Mouse (Mus musculus) MEL (cell line): ENCODE results near the gene Ctdnep1. TPM values are rescaled to one million over a fixed set of nuclear protein-coding genes. Genes with fewer than 3 reads are reported as not detected.

ENCODE experiments used
- DNase-seq: peaks from one replicate; pipeline ENCODE4 v3.0.0; 2011; ENCODE audit warnings: low read depth, low spot score
- H3K27ac ChIP-seq: 2 replicates; pipeline ENCODE4 v1.5.1; 2012; ENCODE audit warnings: low read depth, mild to moderate bottlenecking, control low read depth, low read length, moderate library complexity; ENCODE audit not compliant: control insufficient read depth
- H3K27me3 ChIP-seq, 2 experiments: fragments of 150-350 bp in 1 of 2; sonication (generic) in 1 of 2; 2 replicates each; pipeline ENCODE4 v1.6.1; 2012; ENCODE audit warnings: low read length in 2 of 2, mild to moderate bottlenecking in 2 of 2, improper control_type of control experiment in 1 of 2, moderate library complexity in 1 of 2; ENCODE audit not compliant: insufficient read depth in 2 of 2, control insufficient read depth in 1 of 2
- H3K36me3 ChIP-seq, 2 experiments: 2 replicates each; pipeline ENCODE4 v1.6.1; 2012 to 2014; ENCODE audit warnings: low read length in 2 of 2, improper control_type of control experiment in 1 of 2, inconsistent platforms in 1 of 2, mild to moderate bottlenecking in 1 of 2; ENCODE audit not compliant: insufficient read depth in 2 of 2, control insufficient read depth in 1 of 2
- H3K4me1 ChIP-seq, 2 experiments: fragments of 150-350 bp in 1 of 2; sonication (generic) in 1 of 2; 2 replicates each; pipeline ENCODE4 v1.6.1; 2012; ENCODE audit warnings: low read length in 2 of 2, improper control_type of control experiment in 1 of 2, mild to moderate bottlenecking in 1 of 2; ENCODE audit not compliant: insufficient read depth in 2 of 2, control insufficient read depth in 1 of 2
- H3K4me3 ChIP-seq, 2 experiments: fragments of 150-350 bp in 1 of 2; sonication (generic) in 1 of 2; 2 replicates each; pipeline ENCODE4 v1.5.1; 2012; ENCODE audit warnings: low read depth in 2 of 2, low read length in 2 of 2, mild to moderate bottlenecking in 2 of 2, moderate library complexity in 2 of 2, control low read depth in 1 of 2, improper control_type of control experiment in 1 of 2; ENCODE audit not compliant: control insufficient read depth in 1 of 2, insufficient read depth in 1 of 2
- H3K79me2 ChIP-seq: 2 replicates; pipeline ENCODE4 v1.6.1; 2012; ENCODE audit warnings: mild to moderate bottlenecking, low read length, moderate library complexity; ENCODE audit not compliant: control insufficient read depth, poor library complexity, insufficient read depth
- H3K9ac ChIP-seq: 2 replicates; pipeline ENCODE4 v1.6.1; 2012; ENCODE audit warnings: low read depth, mild to moderate bottlenecking, control low read depth, low read length, moderate library complexity; ENCODE audit not compliant: control insufficient read depth, poor library complexity, severe bottlenecking
- H3K9me3 ChIP-seq: fragments of 150-350 bp; sonication (generic); replicated peaks from 2 replicates; pipeline ENCODE4 v1.6.1; 2012; ENCODE audit warnings: mild to moderate bottlenecking, low read length, improper control_type of control experiment, moderate library complexity; ENCODE audit not compliant: insufficient read depth
- BHLHE40 ChIP-seq: IDR thresholded peaks from 2 replicates; pipeline ENCODE4 v1.6.1; 2012; ENCODE audit warnings: low read depth, mild to moderate bottlenecking, inconsistent platforms, low read length, improper control_type of control experiment, borderline replicate concordance
- E2F4 ChIP-seq: IDR thresholded peaks from 2 replicates; pipeline ENCODE4 v1.6.1; 2011; ENCODE audit warnings: low read depth, low read length, improper control_type of control experiment, borderline replicate concordance
- ELF1 ChIP-seq: IDR thresholded peaks from 2 replicates; pipeline ENCODE4 v1.6.1; 2014; ENCODE audit warnings: low read depth, mild to moderate bottlenecking, inconsistent platforms, low read length, improper control_type of control experiment, moderate library complexity
- EP300 ChIP-seq, 2 experiments: IDR thresholded peaks; 2 replicates each; pipeline ENCODE4 v1.6.1; 2011; ENCODE audit warnings: improper control_type of control experiment in 2 of 2, low read length in 2 of 2, low read depth in 1 of 2, mild to moderate bottlenecking in 1 of 2
- ETS1 ChIP-seq: IDR thresholded peaks from 2 replicates; pipeline ENCODE4 v1.6.1; 2012; ENCODE audit warnings: low read depth, mild to moderate bottlenecking, inconsistent platforms, low read length, improper control_type of control experiment, moderate library complexity
- GATA1 ChIP-seq: IDR thresholded peaks from 2 replicates; pipeline ENCODE4 v1.6.1; 2011; ENCODE audit warnings: low read depth, low read length, improper control_type of control experiment
- HCFC1 ChIP-seq: IDR thresholded peaks from 2 replicates; pipeline ENCODE4 v1.6.1; 2012; ENCODE audit warnings: low read depth, mild to moderate bottlenecking, inconsistent platforms, low read length, improper control_type of control experiment, moderate library complexity
- KAT2A ChIP-seq: conservative IDR thresholded peaks from 2 replicates; pipeline ENCODE4 v1.6.1; 2012; ENCODE audit warnings: low read depth, low read length, improper control_type of control experiment, inconsistent platforms
- MAZ ChIP-seq: IDR thresholded peaks from 2 replicates; pipeline ENCODE4 v1.6.1; 2012; ENCODE audit warnings: low read depth, mild to moderate bottlenecking, inconsistent platforms, low read length, improper control_type of control experiment
- MXI1 ChIP-seq: IDR thresholded peaks from 2 replicates; pipeline ENCODE4 v1.6.1; 2011; ENCODE audit warnings: mild to moderate bottlenecking, low read depth, low read length, improper control_type of control experiment
- MYC ChIP-seq: IDR thresholded peaks from 2 replicates; pipeline ENCODE4 v1.6.1; 2011; ENCODE audit warnings: low read depth, mild to moderate bottlenecking, low read length, improper control_type of control experiment, moderate library complexity
- NELFE ChIP-seq: IDR thresholded peaks from 2 replicates; pipeline ENCODE4 v1.6.1; 2011; ENCODE audit warnings: low read depth, low read length, improper control_type of control experiment
- POLR2A ChIP-seq, 2 experiments: IDR thresholded peaks; 2 replicates each; pipeline ENCODE4 v1.6.1; 2011 to 2012; ENCODE audit warnings: low read length in 2 of 2, mild to moderate bottlenecking in 2 of 2, control low read depth in 1 of 2, improper control_type of control experiment in 1 of 2, low read depth in 1 of 2, moderate library complexity in 1 of 2; ENCODE audit not compliant: control insufficient read depth in 1 of 2, insufficient read depth in 1 of 2, poor library complexity in 1 of 2
- POLR2AphosphoS2 ChIP-seq: IDR thresholded peaks from 2 replicates; pipeline ENCODE4 v1.6.1; 2011; ENCODE audit warnings: low read length, improper control_type of control experiment
- POLR2AphosphoS5 ChIP-seq: IDR thresholded peaks from 2 replicates; pipeline ENCODE4 v1.6.1; 2012; ENCODE audit warnings: low read depth, borderline replicate concordance, mild to moderate bottlenecking, inconsistent platforms, low read length, moderate library complexity, mixed read lengths
- RCOR1 ChIP-seq: IDR thresholded peaks from 2 replicates; pipeline ENCODE4 v1.6.1; 2012; ENCODE audit warnings: low read depth, mild to moderate bottlenecking, inconsistent platforms, low read length, improper control_type of control experiment
- SIN3A ChIP-seq: IDR thresholded peaks from 2 replicates; pipeline ENCODE4 v1.6.1; 2012; ENCODE audit warnings: low read length, improper control_type of control experiment, inconsistent platforms
- SMC3 ChIP-seq: IDR thresholded peaks from 2 replicates; pipeline ENCODE4 v1.6.1; 2011; ENCODE audit warnings: low read depth, low read length, improper control_type of control experiment
- TAL1 ChIP-seq: IDR thresholded peaks from 2 replicates; pipeline ENCODE4 v1.6.1; 2012; ENCODE audit warnings: mild to moderate bottlenecking, inconsistent platforms, low read length, moderate library complexity, mixed read lengths
- UBTF ChIP-seq: IDR thresholded peaks from 2 replicates; pipeline ENCODE4 v1.6.1; 2012; ENCODE audit warnings: low read depth, mild to moderate bottlenecking, inconsistent platforms, low read length, improper control_type of control experiment, moderate library complexity, borderline replicate concordance; ENCODE audit not compliant: insufficient read depth
- USF2 ChIP-seq, 2 experiments: IDR thresholded peaks; 2 replicates each; pipeline ENCODE4 v1.6.1; 2011 to 2012; ENCODE audit warnings: improper control_type of control experiment in 2 of 2, low read length in 2 of 2, borderline replicate concordance in 1 of 2, inconsistent platforms in 1 of 2, low read depth in 1 of 2, mild to moderate bottlenecking in 1 of 2; ENCODE audit not compliant: insufficient read depth in 1 of 2
- ZC3H11A ChIP-seq: IDR thresholded peaks from 2 replicates; pipeline ENCODE4 v1.6.1; 2012; ENCODE audit warnings: low read depth, mild to moderate bottlenecking, inconsistent platforms, low read length, improper control_type of control experiment
- ZKSCAN1 ChIP-seq: IDR thresholded peaks from 2 replicates; pipeline ENCODE4 v1.6.1; 2012; ENCODE audit warnings: low read depth, mild to moderate bottlenecking, inconsistent platforms, low read length, improper control_type of control experiment, moderate library complexity
- ZMIZ1 ChIP-seq: IDR thresholded peaks from 2 replicates; pipeline ENCODE4 v1.6.1; 2012; ENCODE audit warnings: low read depth, mild to moderate bottlenecking, inconsistent platforms, low read length, improper control_type of control experiment, moderate library complexity
- polyA plus RNA-seq, 2 experiments: library from polyadenylated mRNA; stranded (reverse) in 1 of 2; unstranded in 1 of 2; fragments of >175 nt in 1 of 2; fragments of >200 nt in 1 of 2; gene quantifications; 2 replicates each; pipeline versions ENCODE4 v1.2.1 to v1.2.4; 2012; ENCODE audit warnings: low replicate concordance in 2 of 2, low read depth in 1 of 2; ENCODE audit not compliant: insufficient read length in 2 of 2, insufficient read depth in 1 of 2, missing spikeins in 1 of 2
- total RNA-seq: library from RNA; depleted of rRNA; stranded (reverse); fragments of 300-350 nt; gene quantifications from 2 replicates; pipeline ENCODE4 v1.2.3, GENCODE M21; 2012

The Ctdnep1 gene
- total and polyA plus RNA-seq, 3 experiments: 47.3 to 133 TPM; not detected in 1

DNA sequence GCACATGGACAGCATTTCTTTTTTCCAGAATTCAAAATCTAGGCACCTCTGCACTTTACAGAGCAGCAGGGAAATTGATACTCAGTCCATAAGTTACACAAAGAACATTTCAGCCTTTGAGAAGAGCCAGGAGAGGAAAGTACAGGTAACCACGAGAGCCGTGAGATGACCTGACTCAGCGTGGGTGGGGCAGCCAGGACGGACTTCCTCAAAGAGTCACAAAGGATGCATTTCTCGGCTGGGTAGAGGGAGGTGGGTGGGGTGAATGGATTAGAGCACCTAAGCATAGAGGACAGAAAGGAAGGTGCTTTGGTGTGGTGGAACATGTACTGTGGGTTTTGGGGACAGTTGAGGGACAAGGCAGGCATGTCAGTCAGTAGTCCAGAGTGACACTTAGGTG, 19.1 kb upstream of the Ctdnep1 start:
- peak; percentile 47 for DNase-seq
- no peak overlapping the region for H3K4me3 ChIP-seq
- no peak overlapping the region for H3K9ac ChIP-seq
- H3K27ac ChIP-seq: no peak overlapping the region
- TF ChIP-seq POLR2AphosphoS5 (no peak), MYC (no peak), SMC3 (no peak), POLR2AphosphoS2 (no peak), BHLHE40 (no peak), ELF1 (no peak), NELFE (no peak), MXI1 (no peak), EP300 (IDR thresholded peaks at IDR 0.05; ENCODE audit: low read depth in 1 of 2, low read length in 2 of 2) (no peak), GATA1 (no peak), RCOR1 (no peak), TAL1 (no peak), HCFC1 (no peak)
- TF ChIP-seq, all 39 proteins: peak for 0
- Histone ChIP-seq H3K27me3 (0 out of 4 replicates have a peak, but pooled peaks cover 0 to 3% of the 10 kb centered on the region in 2 experiments), H3K79me2 (no peaks in the 10 kb centered on the region), H3K4me1 (peaks cover 0 to 8% of the 10 kb centered on the region in 2 experiments; a peak in 3 of 4 replicates), H3K36me3 (peaks cover 0 to 2% of the 10 kb centered on the region in 2 experiments; a peak in 2 of 4 replicates), H3K9me3 (no peaks in the 10 kb centered on the region)

DNA sequence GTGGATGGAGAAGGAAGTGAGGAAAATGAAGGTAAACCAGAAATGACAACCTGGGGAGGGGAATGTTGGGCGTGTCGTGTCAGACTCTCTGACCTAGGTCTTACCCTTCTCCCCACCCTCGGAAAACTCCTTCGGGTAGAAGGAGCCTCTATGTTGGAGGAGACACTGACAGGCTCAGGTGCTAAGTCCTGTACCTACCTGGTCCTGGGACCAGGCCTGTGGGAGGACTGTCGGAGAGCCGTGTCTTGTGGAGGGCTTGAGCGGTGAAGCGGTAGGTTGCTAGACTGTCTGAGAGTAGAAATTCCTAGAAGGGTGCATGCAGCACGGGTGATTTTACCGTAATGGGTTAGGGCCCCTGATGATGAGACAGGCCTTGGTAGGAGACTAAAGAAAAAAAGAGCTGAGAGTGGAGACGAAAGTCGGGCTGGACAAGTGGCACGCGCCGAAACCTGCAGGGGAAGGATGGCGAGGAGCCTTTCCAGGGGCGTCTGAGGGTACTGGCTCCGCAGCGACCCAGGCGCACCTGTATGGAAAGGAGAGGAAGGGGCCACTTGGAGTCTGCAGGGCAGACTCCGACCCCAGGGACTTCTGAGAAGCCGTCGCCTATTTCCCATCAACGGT, 16.2 kb upstream of the Ctdnep1 start, which contains the start of gene Cldn7:
Gene Cldn7, plus strand, starts transcription at position 130 of the 621 bp plus-strand sequence.
- H3K27me3 ChIP-seq: no peaks in the 10 kb centered on the region
- H3K4me3 ChIP-seq: no peak within 1 kb of the TSS
- TF ChIP-seq KAT2A (no peak), GATA1 (no peak), ZC3H11A (no peak), POLR2AphosphoS5 (no peak), MAZ (no peak), HCFC1 (no peak), E2F4 (no peak), SIN3A (no peak), BHLHE40 (no peak), ETS1 (no peak), ZMIZ1 (no peak), POLR2A (IDR thresholded peaks at IDR 0.05; ENCODE audit: control insufficient read depth in 1 of 2, insufficient read depth in 1 of 2, low read depth in 1 of 2, low read length in 2 of 2, poor library complexity in 1 of 2) (no peak), ZKSCAN1 (no peak), UBTF (no peak), USF2 (IDR thresholded peaks at IDR 0.05; ENCODE audit: borderline replicate concordance in 1 of 2, insufficient read depth in 1 of 2, low read depth in 1 of 2, low read length in 2 of 2) (no peak), RCOR1 (no peak), ELF1 (no peak), SMC3 (no peak)
- H3K79me2 ChIP-seq: no peaks in the 10 kb centered on the region
- H3K9ac ChIP-seq: no peak within 1 kb of the TSS
- no peak within 1 kb of the TSS for H3K27ac ChIP-seq
- H3K9me3 ChIP-seq: no peaks in the 10 kb centered on the region
- DNase-seq: no peak
- H3K4me1 ChIP-seq: peaks cover 0 to 10% of the 10 kb centered on the region in 2 experiments; a peak in 3 of 4 replicates
- peaks cover 3 to 4% of the 10 kb centered on the region in 2 experiments for H3K36me3 ChIP-seq
